Mouse (Mus musculus) myocyte (in vitro differentiated cells): Measurements from ENCODE around the gene Cd80. TPM values are rescaled to one million over a fixed set of nuclear protein-coding genes. Genes with fewer than 3 reads are reported as not detected.

ENCODE experiments used
- H3K27me3 ChIP-seq: one replicate; pipeline ENCODE4 v1.6.1; 2011; ENCODE audit not compliant: control insufficient read depth, insufficient read depth, insufficient read length
- H3K36me3 ChIP-seq: one replicate; pipeline ENCODE4 v1.6.1; 2011; ENCODE audit not compliant: control insufficient read depth, insufficient read depth
- H3K4me2 ChIP-seq: one replicate; pipeline ENCODE4 v1.6.1; 2011; ENCODE audit warnings: low read depth, control low read depth
- H3K4me3 ChIP-seq: one replicate; pipeline ENCODE4 v1.5.1; 2011; ENCODE audit warnings: mild to moderate bottlenecking, control low read depth, moderate library complexity
- H3K79me2 ChIP-seq: one replicate; pipeline ENCODE4 v1.6.1; 2011; ENCODE audit not compliant: control insufficient read depth, insufficient read depth
- H3ac ChIP-seq: one replicate; pipeline ENCODE4 v1.6.1; 2011; ENCODE audit not compliant: control insufficient read depth, insufficient read length
- CEBPB ChIP-seq: IDR thresholded peaks from 2 replicates; pipeline ENCODE4 v1.6.1; 2011; ENCODE audit warnings: mild to moderate bottlenecking, moderate library complexity; ENCODE audit not compliant: poor library complexity, insufficient read depth, severe bottlenecking
- E2F4 ChIP-seq: IDR thresholded peaks from one replicate; pipeline ENCODE4 v1.6.1; 2011; ENCODE audit warnings: mild to moderate bottlenecking, control low read depth, moderate library complexity; ENCODE audit not compliant: insufficient read depth
- MAX ChIP-seq: IDR thresholded peaks from one replicate; pipeline ENCODE4 v1.6.1; 2011; ENCODE audit warnings: low read depth, mild to moderate bottlenecking, control low read depth
- MYOD1 ChIP-seq, 3 experiments: IDR thresholded peaks; one replicate each; pipeline ENCODE4 v1.6.1; 2011; ENCODE audit warnings: control low read depth in 2 of 3, low read depth in 2 of 3, mild to moderate bottlenecking in 2 of 3, moderate library complexity in 1 of 3; ENCODE audit not compliant: insufficient read length in 2 of 3, control insufficient read depth in 1 of 3
- MYOG ChIP-seq, 3 experiments: IDR thresholded peaks; one replicate each; pipeline ENCODE4 v1.6.1; 2011; ENCODE audit warnings: control low read depth in 2 of 3, low read depth in 2 of 3, mild to moderate bottlenecking in 2 of 3; ENCODE audit not compliant: insufficient read length in 2 of 3, control insufficient read depth in 1 of 3, insufficient read depth in 1 of 3
- POLR2A ChIP-seq: IDR thresholded peaks from one replicate; pipeline ENCODE4 v1.6.1; 2011; ENCODE audit warnings: low read depth, mild to moderate bottlenecking, control low read depth, moderate library complexity; ENCODE audit not compliant: insufficient read length
- POLR2AphosphoS2 ChIP-seq: IDR thresholded peaks from one replicate; pipeline ENCODE4 v1.6.1; 2011; ENCODE audit warnings: low read depth, control low read depth; ENCODE audit not compliant: insufficient read length
- REST ChIP-seq: IDR thresholded peaks from one replicate; pipeline ENCODE4 v1.6.1; 2011; ENCODE audit warnings: mild to moderate bottlenecking, control low read depth, moderate library complexity; ENCODE audit not compliant: insufficient read depth, insufficient read length
- SRF ChIP-seq: IDR thresholded peaks from one replicate; pipeline ENCODE4 v1.6.1; 2011; ENCODE audit warnings: low read depth; ENCODE audit not compliant: control insufficient read depth, insufficient read length
- TCF12 ChIP-seq: IDR thresholded peaks from one replicate; pipeline ENCODE4 v1.6.1; 2011; ENCODE audit warnings: mild to moderate bottlenecking, control low read depth; ENCODE audit not compliant: poor library complexity, insufficient read depth, severe bottlenecking
- TCF3 ChIP-seq: IDR thresholded peaks from one replicate; pipeline ENCODE4 v1.6.1; 2011; ENCODE audit warnings: low read depth, control low read depth; ENCODE audit not compliant: insufficient read length
- USF1 ChIP-seq: IDR thresholded peaks from one replicate; pipeline ENCODE4 v1.6.1; 2011; ENCODE audit warnings: low read depth, mild to moderate bottlenecking, control low read depth, moderate library complexity
- polyA plus RNA-seq: library from polyadenylated mRNA; unstranded; fragments of >200 nt; fragmentation: generic; extraction: Trizol; gene quantifications from one replicate; pipeline ENCODE4 v1.2.1, GENCODE M21; 2012; ENCODE audit warnings: missing spikeins

The Cd80 gene
- polyA plus RNA-seq, 1 experiment = 27.1 TPM

DNA sequence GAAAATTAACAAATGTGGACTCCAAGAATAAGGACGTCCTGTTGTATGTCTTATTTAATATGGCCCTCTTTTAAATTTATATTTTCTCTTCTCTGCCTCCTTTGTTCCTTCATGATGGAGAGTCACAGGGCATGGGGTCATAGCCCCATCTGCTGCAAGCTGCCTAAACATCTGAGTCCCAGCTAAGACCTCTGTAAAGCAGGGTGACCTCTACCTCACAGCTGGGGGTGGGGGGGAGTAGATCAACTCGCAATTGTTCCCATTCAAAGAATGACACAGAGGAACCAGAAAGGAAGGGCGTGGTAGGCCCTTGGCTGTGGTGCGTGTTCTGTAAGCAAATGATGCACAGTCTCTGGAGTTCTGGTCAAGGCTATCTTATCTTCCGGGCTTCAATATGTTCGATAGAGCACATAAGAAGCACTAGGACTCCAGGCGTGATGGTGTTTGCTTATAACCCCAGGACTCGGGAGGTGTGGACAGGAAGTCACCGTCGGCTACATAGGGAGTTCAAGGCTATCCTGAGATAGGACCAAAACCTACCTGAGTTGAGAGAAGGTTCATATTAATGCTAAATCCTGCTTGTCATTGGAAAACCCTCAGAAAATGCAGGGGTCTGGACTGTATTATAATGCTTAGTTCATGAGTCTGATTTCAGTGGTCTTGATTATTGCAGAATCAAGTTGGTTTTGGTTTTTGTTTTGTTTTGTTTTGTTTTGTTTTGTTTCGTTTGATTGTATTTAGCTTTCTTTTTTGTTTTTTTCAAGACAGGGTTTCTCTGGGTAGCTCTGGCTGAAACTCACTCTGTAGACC lies 16.5 kb downstream of the Cd80 start:
- no peak overlapping the region for H3K4me3 ChIP-seq

DNA sequence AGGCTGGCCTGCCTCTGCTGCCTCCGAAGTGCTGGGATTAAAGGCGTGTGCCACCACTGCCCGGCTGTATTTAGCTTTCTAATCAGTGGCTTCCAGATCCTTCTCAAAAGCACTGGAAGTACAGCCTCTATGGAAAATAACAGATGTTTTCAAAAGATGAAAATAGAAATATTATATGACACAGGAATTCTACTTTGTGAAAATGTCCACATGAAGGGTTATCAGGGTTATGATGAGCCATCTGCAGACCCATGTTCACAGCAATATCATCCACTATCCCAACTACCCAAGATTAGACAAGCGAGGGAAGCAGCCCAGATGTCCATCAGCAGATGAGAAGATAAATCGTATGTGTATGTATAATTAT lies 17.1 kb downstream of the Cd80 start:
- Histone ChIP-seq H3K4me3 (no peak overlapping the region), H3ac (no peak overlapping the region), H3K27me3 (no peaks in the 10 kb centered on the region), H3K79me2 (peaks cover 54% of the 10 kb centered on the region), H3K36me3 (peaks cover 18% of the 10 kb centered on the region), H3K4me2 (no peak overlapping the region)
- TF ChIP-seq POLR2A (no peak), E2F4 (no peak), MYOG (IDR thresholded peaks at IDR 0.05; ENCODE audit: control insufficient read depth in 1 of 3, insufficient read depth in 1 of 3, insufficient read length in 2 of 3, low read depth in 2 of 3) (no peak), SRF (no peak), TCF3 (no peak), CEBPB (no peak), TCF12 (no peak), REST (no peak), MAX (no peak), POLR2AphosphoS2 (no peak), USF1 (no peak), MYOD1 (IDR thresholded peaks at IDR 0.05; ENCODE audit: control insufficient read depth in 1 of 3, insufficient read length in 2 of 3, low read depth in 2 of 3) (no peak)

More for the DNA sequence above, 16.5 kb downstream of the Cd80 start:
- Histone ChIP-seq H3K27me3 (no peaks in the 10 kb centered on the region), H3ac (no peak overlapping the region), H3K36me3 (peaks cover 24% of the 10 kb centered on the region), H3K4me2 (no peak overlapping the region), H3K79me2 (peaks cover 60% of the 10 kb centered on the region)
- TF ChIP-seq MYOD1 (IDR thresholded peaks at IDR 0.05; ENCODE audit: control insufficient read depth in 1 of 3, insufficient read length in 2 of 3, low read depth in 2 of 3) (no peak), USF1 (no peak), E2F4 (no peak), POLR2A (no peak), MYOG (IDR thresholded peaks at IDR 0.05; ENCODE audit: control insufficient read depth in 1 of 3, insufficient read depth in 1 of 3, insufficient read length in 2 of 3, low read depth in 2 of 3) (no peak), SRF (no peak), CEBPB (no peak), REST (no peak)

DNA sequence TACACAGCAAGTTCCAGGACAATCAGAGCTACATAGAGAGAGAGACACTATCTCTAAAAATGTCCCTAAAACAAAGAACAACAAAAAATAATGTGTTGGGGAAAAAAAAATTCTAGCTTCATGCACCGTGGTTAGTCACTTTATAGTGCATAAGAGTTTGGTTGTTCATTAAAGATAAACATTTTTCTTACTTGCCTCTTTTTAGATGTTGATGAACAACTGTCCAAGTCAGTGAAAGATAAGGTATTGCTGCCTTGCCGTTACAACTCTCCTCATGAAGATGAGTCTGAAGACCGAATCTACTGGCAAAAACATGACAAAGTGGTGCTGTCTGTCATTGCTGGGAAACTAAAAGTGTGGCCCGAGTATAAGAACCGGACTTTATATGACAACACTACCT lies 18.3 kb downstream of the Cd80 start:
- Histone ChIP-seq H3K4me3 (no peak overlapping the region), H3ac (no peak overlapping the region), H3K36me3 (peaks cover 20% of the 10 kb centered on the region), H3K79me2 (peaks cover 42% of the 10 kb centered on the region), H3K4me2 (no peak overlapping the region), H3K27me3 (no peaks in the 10 kb centered on the region)
- no peak for TF ChIP-seq USF1
- TF ChIP-seq SRF = no peak
- no peak for TF ChIP-seq TCF3
- TF ChIP-seq TCF12 = no peak
- TF ChIP-seq CEBPB = no peak
- no peak for TF ChIP-seq REST
- no peak for TF ChIP-seq E2F4
- TF ChIP-seq MYOG (IDR thresholded peaks at IDR 0.05; ENCODE audit: control insufficient read depth in 1 of 3, insufficient read depth in 1 of 3, insufficient read length in 2 of 3, low read depth in 2 of 3) = no peak
- TF ChIP-seq MAX = no peak
- no peak for TF ChIP-seq POLR2AphosphoS2

DNA sequence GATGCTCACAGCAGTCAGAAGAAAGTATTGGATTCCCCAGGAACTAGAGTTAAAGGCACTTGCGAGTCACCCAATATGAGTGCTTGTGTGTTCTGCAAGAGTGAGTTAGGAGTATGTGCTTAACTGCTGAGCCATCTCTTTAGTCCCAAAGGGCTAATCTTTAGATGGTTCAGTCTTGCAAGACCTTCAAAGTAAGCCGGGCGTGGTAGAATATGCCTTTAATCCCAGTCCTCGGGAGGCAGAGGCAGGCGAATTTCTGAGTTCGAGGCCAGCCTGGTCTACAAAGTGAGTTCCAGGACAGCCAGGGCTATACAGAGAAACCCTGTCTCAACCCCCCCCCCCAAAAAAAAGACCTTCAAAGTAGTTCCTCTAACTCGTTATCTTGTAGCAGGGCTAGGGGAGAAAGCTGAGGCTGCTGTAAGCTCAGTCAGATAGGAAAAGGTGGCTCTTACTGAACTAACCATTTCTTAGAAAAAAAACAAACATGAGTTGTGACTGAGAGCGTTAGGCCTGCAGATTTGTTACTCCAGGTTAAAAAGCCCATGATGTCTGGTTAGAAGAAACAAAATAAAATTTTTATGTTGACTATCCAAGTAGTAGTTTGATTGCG lies 19.4 kb downstream of the Cd80 start:
- H3ac ChIP-seq = no peak overlapping the region
- TF ChIP-seq MAX = no peak
- TF ChIP-seq TCF3 = no peak
- TF ChIP-seq TCF12 = no peak
- TF ChIP-seq SRF = no peak
- TF ChIP-seq POLR2A = no peak
- no peak for TF ChIP-seq REST
- no peak for TF ChIP-seq POLR2AphosphoS2
- TF ChIP-seq CEBPB = no peak
- no peak for TF ChIP-seq MYOD1 (IDR thresholded peaks at IDR 0.05; ENCODE audit: control insufficient read depth in 1 of 3, insufficient read length in 2 of 3, low read depth in 2 of 3)
- TF ChIP-seq USF1 = no peak
- no peak for TF ChIP-seq MYOG (IDR thresholded peaks at IDR 0.05; ENCODE audit: control insufficient read depth in 1 of 3, insufficient read depth in 1 of 3, insufficient read length in 2 of 3, low read depth in 2 of 3)
- peaks cover 31% of the 10 kb centered on the region for H3K79me2 ChIP-seq
- H3K4me3 ChIP-seq = no peak overlapping the region
- H3K4me2 ChIP-seq = no peak overlapping the region
- H3K36me3 ChIP-seq = peaks cover 27% of the 10 kb centered on the region
- no peaks in the 10 kb centered on the region for H3K27me3 ChIP-seq
